Mouse (Mus musculus): ENCODE data around the gene March8. TPM values are rescaled to one million over a fixed set of nuclear protein-coding genes. Genes with fewer than 3 reads are reported as not detected.

Gene March8
- polyA plus RNA-seq, 1 experiment from 2014 or later, result 68.3 TPM

DNA sequence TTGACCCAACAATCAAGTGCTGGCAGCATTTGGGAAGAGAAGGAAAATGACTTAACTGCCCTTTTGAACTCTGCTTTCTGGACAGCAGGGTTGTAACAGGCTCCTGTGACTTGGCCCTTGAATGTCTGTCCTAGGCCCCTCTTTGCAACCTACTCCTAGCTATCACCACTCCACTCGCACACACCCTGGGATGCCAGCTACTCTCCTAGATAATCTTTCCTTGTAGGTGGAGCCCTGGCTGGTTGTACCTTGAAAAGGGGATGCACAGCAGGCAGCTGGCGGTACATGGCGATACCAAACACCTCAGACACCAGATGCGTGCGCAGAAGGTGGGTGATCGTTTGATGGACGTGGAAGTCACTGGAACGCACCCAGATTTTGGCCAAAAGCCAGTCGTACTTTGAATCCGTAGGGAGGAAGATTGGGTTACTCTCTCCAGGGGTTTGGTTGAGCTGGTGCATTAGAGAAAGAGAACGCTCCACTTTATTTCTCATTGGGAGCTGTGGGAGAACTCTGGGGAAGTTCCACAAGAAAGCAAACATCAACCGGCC lies 77.4 kb downstream of the March8 start:
- H3K9me3 ChIP-seq, result no peaks in the 10 kb centered on the region

DNA sequence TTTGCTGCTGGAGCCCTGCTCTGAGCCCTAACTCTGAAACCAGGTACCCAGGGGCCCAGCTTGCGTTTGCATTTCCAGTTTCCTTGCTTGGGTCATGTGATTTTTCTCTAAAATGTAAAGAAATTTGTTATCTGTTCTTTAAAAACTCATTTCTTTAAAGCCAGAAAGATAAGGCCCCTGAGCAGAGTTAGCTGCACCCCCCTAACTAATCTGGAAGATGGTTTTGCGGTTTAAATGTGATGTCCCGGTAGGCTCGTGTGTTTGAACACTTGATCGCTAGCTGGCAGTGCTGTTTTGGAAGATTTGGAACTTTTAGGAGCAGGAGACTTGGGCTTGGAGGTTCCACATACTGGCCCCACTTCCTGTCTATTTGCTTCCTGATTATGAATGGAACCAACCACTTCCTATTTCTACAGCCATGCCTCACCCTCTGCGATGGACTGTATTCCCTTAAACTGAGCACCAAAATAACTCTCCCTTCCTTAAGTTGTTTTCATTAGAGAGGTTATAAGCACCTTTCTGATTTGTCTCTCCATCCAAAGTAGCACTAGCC lies 78.3 kb downstream of the March8 start:
- no peak overlapping the region for H3K4me2 ChIP-seq
- no peak overlapping the region for H3K27ac ChIP-seq (replicated peaks)
- H3K9me3 ChIP-seq, result no peaks in the 10 kb centered on the region
- H3K27me3 ChIP-seq, result no peaks in the 10 kb centered on the region
- 91% methylated on average over 6 of the region's 6 CpGs for WGBS
- ATAC-seq (ENCODE audit: low FRiP score, low read depth), result no peak
- no peak overlapping the region for H3K9ac ChIP-seq
- H3K4me3 ChIP-seq, result no peak overlapping the region
- no peaks in the 10 kb centered on the region; the same call in 1 of the 2 replicates for H3K36me3 ChIP-seq
- H3K4me1 ChIP-seq (replicated peaks), result 0 out of 2 replicates have a peak, but pooled peaks cover 3% of the 10 kb centered on the region

More for the DNA sequence above, 77.4 kb downstream of the March8 start:
- ATAC-seq (ENCODE audit: low FRiP score, low read depth), result no peak
- no peaks in the 10 kb centered on the region for H3K27me3 ChIP-seq
- H3K27ac ChIP-seq (replicated peaks), result no peak overlapping the region
- H3K36me3 ChIP-seq, result peaks cover 6% of the 10 kb centered on the region
- 83% methylated on average over 12 of the region's 12 CpGs for WGBS
- H3K4me2 ChIP-seq, result no peak overlapping the region
- H3K4me3 ChIP-seq, result no peak overlapping the region
- H3K4me1 ChIP-seq (replicated peaks), result 0 out of 2 replicates have a peak, but pooled peaks cover 3% of the 10 kb centered on the region
- no peak overlapping the region for H3K9ac ChIP-seq

DNA sequence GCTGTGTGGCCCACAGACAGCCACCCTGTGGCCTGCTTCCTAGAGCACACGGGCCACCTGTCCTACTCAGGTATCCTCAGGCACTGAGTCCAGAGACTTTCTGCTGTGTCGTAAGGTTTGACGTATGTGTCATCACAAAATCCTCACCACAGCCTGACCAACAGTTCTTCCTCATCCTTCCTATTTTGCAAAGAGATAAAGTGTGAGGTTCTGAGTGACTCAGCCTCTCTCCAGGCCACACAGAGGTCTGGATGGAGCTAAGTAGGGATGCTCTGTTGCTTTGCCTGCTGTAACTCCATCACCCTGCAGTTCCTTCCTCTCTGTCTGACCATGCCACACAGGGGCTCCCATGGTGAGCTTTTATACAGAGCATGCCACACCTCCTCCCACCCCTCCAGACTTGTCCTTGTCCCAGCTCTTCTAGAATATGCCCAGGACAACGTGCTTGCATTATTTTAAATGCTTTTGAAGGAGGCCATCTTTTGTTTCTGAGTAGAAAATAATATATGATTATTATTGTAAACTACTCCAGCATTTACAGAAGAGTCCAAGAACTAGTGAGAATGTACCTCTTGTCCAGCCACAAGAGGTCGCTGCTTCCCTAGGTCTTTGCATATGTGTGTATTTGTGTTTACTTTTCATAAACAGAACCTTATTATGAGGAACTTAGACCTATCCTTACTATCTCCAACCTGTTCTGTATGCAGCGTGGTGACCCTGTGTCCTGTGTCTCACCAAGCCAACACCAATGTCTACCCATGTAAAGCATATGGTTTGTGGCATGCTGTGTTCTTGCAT lies 79.9 kb downstream of the March8 start:
- H3K4me3 ChIP-seq, result no peak overlapping the region
- no peaks in the 10 kb centered on the region for H3K9me3 ChIP-seq
- H3K9ac ChIP-seq, result no peak overlapping the region
- 0 out of 2 replicates have a peak overlapping the region, but pooled peaks have one; percentile 15 for H3K27ac ChIP-seq (replicated peaks)
- no peak for ATAC-seq (ENCODE audit: low FRiP score, low read depth)
- H3K4me1 ChIP-seq (replicated peaks), result 0 out of 2 replicates have a peak, but pooled peaks cover 3% of the 10 kb centered on the region
- WGBS, result 65% methylated on average over 6 of the region's 6 CpGs
- H3K36me3 ChIP-seq, result no peaks in the 10 kb centered on the region
- no peak overlapping the region for H3K4me2 ChIP-seq
- no peaks in the 10 kb centered on the region for H3K27me3 ChIP-seq

DNA sequence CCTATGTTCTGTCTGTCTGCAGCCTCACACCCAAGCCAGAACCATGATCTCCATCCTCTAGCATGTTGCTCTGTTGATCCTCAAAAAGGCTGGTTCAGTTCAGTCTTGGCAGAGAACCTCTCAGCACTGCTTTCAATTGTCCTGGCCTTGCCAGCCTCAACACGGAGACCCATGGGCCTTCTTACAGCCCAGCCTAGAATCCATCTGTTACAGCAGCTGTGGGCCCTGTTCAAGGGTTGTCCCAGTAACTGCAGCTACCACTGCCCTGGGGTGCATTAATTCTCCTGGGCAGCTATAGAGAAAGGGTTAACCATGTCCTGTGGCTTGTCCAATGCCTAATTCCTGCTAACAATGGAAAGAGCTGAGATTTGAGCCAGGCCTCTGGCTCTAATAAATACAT lies 80.7 kb downstream of the March8 start:
- Histone ChIP-seq H3K9ac (no peak overlapping the region), H3K4me1 (replicated peaks) (0 out of 2 replicates have a peak, but pooled peaks cover 3% of the 10 kb centered on the region), H3K27me3 (no peaks in the 10 kb centered on the region), H3K4me2 (no peak overlapping the region), H3K27ac (replicated peaks) (0 out of 2 replicates have a peak overlapping the region, but pooled peaks have one; percentile 15), H3K9me3 (no peaks in the 10 kb centered on the region), H3K4me3 (no peak overlapping the region), H3K36me3 (no peaks in the 10 kb centered on the region)
- 0 out of 2 replicates have a peak, but pooled peaks have one; percentile 52 for ATAC-seq (ENCODE audit: low FRiP score, low read depth)
- 51% methylated on average over 1 of the region's 1 CpGs for WGBS

DNA sequence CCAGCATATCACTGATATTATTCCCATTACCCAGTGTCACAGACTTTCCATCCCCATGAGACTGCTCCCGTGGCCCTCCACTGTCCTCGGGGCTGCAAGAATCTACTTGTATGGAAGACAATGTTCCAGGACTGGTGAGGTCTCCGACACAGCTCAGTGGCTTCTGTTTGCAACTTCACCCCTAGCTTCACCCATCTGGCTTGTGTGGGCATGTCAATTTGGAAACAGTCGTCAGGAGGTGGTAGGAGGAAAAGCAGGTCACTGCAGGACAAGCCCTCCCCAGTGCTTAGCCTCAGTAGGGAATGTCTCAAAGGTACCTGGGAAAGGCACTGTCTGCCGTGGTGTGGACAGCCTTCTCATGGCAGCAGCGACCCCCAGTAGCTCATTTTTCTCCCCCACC lies 81.9 kb downstream of the March8 start:
- Histone ChIP-seq H3K4me2 (no peak overlapping the region), H3K4me1 (replicated peaks) (0 out of 2 replicates have a peak, but pooled peaks cover 3% of the 10 kb centered on the region), H3K9me3 (no peaks in the 10 kb centered on the region), H3K9ac (no peak overlapping the region), H3K27ac (replicated peaks) (no peak overlapping the region), H3K36me3 (no peaks in the 10 kb centered on the region), H3K4me3 (no peak overlapping the region), H3K27me3 (no peaks in the 10 kb centered on the region)
- 69% methylated on average over 6 of the region's 6 CpGs for WGBS
- no peak for ATAC-seq (ENCODE audit: low FRiP score, low read depth)

DNA sequence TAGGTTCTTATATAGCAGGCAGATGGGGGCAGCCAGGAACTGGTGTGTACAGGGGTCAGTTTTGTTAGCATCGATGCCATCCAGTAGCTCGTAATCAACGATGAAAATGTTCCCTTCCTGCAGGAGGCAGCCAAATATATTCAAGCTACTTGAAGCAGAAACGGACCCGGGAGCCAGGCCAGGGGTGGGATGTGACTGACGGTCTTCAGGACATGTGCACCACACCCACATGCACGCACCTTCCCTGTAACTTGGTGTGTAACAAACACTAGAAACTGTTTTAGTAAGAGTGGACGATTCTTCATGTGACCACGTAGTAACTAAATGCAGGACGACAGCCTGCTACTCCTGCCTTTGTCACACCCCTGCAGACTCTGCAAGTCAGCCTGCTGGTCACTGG lies 82.4 kb downstream of the March8 start:
- WGBS, result 76% methylated on average over 10 of the region's 10 CpGs
- Histone ChIP-seq H3K27me3 (no peaks in the 10 kb centered on the region), H3K9me3 (no peaks in the 10 kb centered on the region), H3K4me3 (no peak overlapping the region), H3K9ac (no peak overlapping the region), H3K4me2 (no peak overlapping the region), H3K36me3 (no peaks in the 10 kb centered on the region), H3K27ac (replicated peaks) (no peak overlapping the region), H3K4me1 (replicated peaks) (0 out of 2 replicates have a peak, but pooled peaks cover 3% of the 10 kb centered on the region)
- ATAC-seq (ENCODE audit: low FRiP score, low read depth), result no peak

DNA sequence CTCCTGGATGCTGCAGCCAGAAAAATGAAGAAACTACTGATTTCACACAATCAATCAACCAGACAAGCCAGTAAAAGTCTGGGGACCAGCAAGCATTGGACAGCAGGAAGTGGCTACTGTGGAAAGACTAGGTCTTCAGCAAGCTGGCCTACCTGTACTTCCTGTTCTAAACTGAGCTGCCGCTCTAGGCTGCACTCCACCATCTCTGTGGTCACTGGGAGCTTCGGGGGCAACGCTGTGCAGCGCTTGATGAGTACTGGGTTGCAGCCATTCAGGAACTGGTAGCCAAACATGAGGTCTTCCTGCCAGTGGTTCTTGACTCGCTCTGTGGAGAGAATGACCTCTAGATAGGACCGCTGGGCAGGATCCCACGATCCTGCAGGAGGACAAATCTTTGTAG lies 85.2 kb downstream of the March8 start:
- H3K4me2 ChIP-seq, result no peak overlapping the region
- H3K9ac ChIP-seq, result no peak overlapping the region
- no peaks in the 10 kb centered on the region for H3K36me3 ChIP-seq
- no peaks in the 10 kb centered on the region for H3K27me3 ChIP-seq
- H3K9me3 ChIP-seq, result no peaks in the 10 kb centered on the region
- 0 out of 2 replicates have a peak, but pooled peaks cover 3% of the 10 kb centered on the region for H3K4me1 ChIP-seq (replicated peaks)
- no peak for ATAC-seq (ENCODE audit: low FRiP score, low read depth)
- no peak overlapping the region for H3K27ac ChIP-seq (replicated peaks)
- no peak overlapping the region for H3K4me3 ChIP-seq
- WGBS, result 88% methylated on average over 7 of the region's 7 CpGs

DNA sequence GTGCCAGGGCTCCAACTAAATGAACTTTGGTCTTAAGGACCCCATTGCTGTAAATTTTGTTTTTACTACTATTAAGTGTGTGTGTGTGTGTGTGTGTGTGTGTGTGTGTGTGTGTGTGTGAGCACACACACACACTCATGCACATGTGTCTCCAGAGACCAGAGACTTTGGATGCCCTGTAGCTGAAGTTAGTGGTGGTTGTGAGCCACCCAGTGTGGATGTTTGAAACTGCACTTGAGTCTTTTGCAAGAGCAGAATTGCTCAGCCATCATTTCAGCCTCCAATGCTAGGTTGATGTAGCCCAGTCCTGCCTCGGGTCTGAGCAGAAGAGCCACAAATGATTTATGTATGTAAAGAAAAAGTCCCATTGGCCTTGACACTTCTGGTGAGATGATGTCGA lies 85.8 kb downstream of the March8 start:
- Histone ChIP-seq H3K4me1 (replicated peaks) (0 out of 2 replicates have a peak, but pooled peaks cover under 1% of the 10 kb centered on the region), H3K36me3 (no peaks in the 10 kb centered on the region), H3K4me3 (no peak overlapping the region), H3K9me3 (no peaks in the 10 kb centered on the region), H3K27me3 (no peaks in the 10 kb centered on the region), H3K9ac (no peak overlapping the region), H3K27ac (replicated peaks) (no peak overlapping the region), H3K4me2 (no peak overlapping the region)
- 66% methylated on average over 2 of the region's 2 CpGs for WGBS
- no peak for ATAC-seq (ENCODE audit: low FRiP score, low read depth)

DNA sequence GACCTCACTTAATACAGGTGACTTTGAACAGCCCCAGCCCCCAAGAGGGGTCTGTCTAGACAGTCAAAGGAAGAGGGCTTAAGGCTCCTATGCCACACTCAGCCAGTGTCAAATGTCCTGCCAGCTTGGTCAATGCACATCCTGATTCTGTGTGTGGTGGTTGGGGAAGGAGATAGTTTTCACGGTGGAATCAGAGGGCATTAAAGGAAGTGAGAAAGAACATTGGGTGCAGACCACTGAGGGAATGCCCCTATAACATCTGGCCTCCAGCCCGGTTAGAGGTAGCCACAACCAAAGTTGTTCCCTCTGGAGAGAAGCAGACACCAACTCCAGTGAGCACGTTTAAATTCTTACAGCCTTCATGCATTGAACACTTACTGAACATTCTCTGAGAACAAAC lies 89.7 kb downstream of the March8 start:
- Histone ChIP-seq H3K4me3 (no peak overlapping the region), H3K36me3 (no peaks in the 10 kb centered on the region), H3K27me3 (no peaks in the 10 kb centered on the region), H3K9me3 (no peaks in the 10 kb centered on the region), H3K9ac (no peak overlapping the region), H3K4me1 (replicated peaks) (no peaks in the 10 kb centered on the region), H3K27ac (replicated peaks) (no peak overlapping the region), H3K4me2 (no peak overlapping the region)
- 90% methylated on average over 3 of the region's 3 CpGs for WGBS
- no peak for ATAC-seq (ENCODE audit: low FRiP score, low read depth)

DNA sequence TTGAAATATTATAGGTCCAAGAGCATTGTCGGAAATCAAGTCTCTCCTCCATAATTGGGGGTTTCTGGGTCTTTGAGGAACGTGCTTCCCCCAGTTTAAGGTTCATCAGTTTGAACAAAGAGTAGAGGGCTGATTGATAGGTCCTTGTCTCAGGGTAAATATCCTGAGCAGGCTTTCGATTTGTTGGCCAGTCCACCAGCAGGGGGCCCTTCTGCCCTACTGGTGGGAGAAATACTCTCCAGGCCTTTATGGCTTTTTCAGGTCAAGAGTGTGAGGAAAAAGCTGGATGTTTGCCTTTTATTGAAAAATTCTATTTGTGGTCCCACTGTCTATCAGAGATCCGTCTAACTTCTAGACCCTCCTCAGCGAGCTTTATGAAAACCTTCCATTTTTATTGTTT lies 90.5 kb downstream of the March8 start:
- Histone ChIP-seq H3K9me3 (no peaks in the 10 kb centered on the region), H3K4me3 (no peak overlapping the region), H3K4me2 (no peak overlapping the region), H3K27me3 (no peaks in the 10 kb centered on the region), H3K9ac (no peak overlapping the region), H3K4me1 (replicated peaks) (no peaks in the 10 kb centered on the region), H3K27ac (replicated peaks) (no peak overlapping the region), H3K36me3 (no peaks in the 10 kb centered on the region)
- ATAC-seq (ENCODE audit: low FRiP score, low read depth), result no peak
- 73% methylated on average over 5 of the region's 5 CpGs for WGBS

DNA sequence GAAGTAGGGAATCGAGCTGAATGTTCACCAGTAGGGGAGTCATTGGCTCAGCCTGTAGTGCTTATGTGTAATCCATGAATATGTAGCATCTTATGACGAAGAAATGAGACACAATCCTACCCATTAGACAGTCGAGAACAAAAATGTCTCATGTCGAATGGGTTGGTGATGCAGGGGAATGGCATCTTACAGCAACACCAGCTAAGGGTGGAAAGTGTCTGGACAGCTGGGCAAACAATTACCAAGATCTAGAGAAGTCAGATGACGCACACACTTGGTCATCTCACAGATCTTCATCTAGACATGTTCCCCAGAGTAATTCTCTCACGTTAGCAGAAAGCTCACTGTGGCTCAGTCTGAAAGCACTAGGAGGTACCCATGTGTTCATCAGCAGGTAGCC lies 101.0 kb downstream of the March8 start:
- H3K27ac ChIP-seq (replicated peaks), result no peak overlapping the region
- no peak overlapping the region for H3K9ac ChIP-seq
- H3K27me3 ChIP-seq, result no peaks in the 10 kb centered on the region
- H3K4me3 ChIP-seq, result no peak overlapping the region
- no peaks in the 10 kb centered on the region for H3K36me3 ChIP-seq
- WGBS, result 83% methylated on average over 6 of the region's 6 CpGs
- ATAC-seq (ENCODE audit: low FRiP score, low read depth), result no peak
- no peaks in the 10 kb centered on the region for H3K4me1 ChIP-seq (replicated peaks)
- H3K9me3 ChIP-seq, result no peaks in the 10 kb centered on the region
- no peak overlapping the region for H3K4me2 ChIP-seq

DNA sequence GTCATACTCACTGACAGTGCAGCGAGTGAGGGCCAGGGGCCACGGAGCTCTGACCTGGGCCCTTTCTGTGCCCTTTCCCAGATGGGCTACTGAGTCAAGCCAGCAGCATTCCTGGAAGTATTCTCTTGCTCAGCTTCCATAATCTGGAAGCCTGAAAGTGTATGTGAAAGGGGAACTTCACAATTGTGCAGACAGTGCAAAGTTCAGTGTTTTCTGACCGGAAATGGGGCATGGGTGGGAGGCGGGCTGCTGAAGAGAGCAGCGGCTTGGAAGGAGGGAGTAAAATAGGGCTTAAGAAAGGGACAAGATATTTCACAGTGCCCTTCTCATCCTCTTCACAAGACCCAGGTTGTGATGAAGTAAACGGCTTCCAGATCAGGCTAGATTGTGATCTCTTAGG lies 101.7 kb downstream of the March8 start:
- Histone ChIP-seq H3K36me3 (no peaks in the 10 kb centered on the region), H3K4me3 (no peak overlapping the region), H3K27ac (replicated peaks) (no peak overlapping the region), H3K4me1 (replicated peaks) (no peaks in the 10 kb centered on the region), H3K9ac (no peak overlapping the region), H3K9me3 (no peaks in the 10 kb centered on the region), H3K27me3 (no peaks in the 10 kb centered on the region), H3K4me2 (no peak overlapping the region)
- WGBS, result 91% methylated on average over 6 of the region's 6 CpGs
- ATAC-seq (ENCODE audit: low FRiP score, low read depth), result no peak

Measured in hindbrain, embryonic 15.5 days (tissue).